Mouse (Mus musculus): Measurements from ENCODE around the gene Sbno1. TPM values are rescaled to one million over a fixed set of nuclear protein-coding genes. Genes with fewer than 3 reads are reported as not detected.
"Not testable (repeated sequence)": the region's sequence is repeated elsewhere in the genome, so short reads cannot be mapped to it uniquely, and the experiment has no call there.

The Sbno1 gene
- total RNA-seq, 2 experiments from 2014 or later: 50.3 to 57.9 TPM

GRCm38 (mm10) chr5:124341753-124342339, 84.0 kb downstream of the Sbno1 start:
- DNase-seq (ENCODE audit: low spot score in 2 of 2): not testable (repeated sequence)

- no peak for DNase-seq (ENCODE audit: low spot score in 2 of 2)
Measured at GRCm38 (mm10) chr5:124338791-124339190, 87.0 kb downstream of the Sbno1 start.

DNA sequence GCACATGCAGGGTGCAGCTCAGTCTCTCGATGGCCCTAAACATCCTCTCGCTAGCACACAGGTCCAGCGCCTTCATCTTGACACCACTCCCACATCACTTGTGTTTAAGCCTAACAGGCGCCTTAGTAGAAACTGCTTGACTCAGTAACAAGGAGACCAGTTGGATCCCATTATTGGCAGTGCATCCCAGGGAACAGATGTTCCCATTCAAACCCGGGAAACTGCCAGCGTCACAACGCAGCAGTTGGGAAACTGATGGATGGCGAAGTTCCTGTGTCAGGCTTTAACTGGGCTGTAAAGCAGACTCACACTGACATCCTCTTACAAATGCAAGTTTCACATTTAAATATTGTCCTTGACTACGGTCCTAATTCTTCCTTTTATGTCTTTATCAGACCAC, 87.9 kb downstream of the Sbno1 start:
- no peak for DNase-seq (ENCODE audit: low spot score in 2 of 2)

GRCm38 (mm10) chr5:124337103-124337502, 88.7 kb downstream of the Sbno1 start:
- no peak for DNase-seq (ENCODE audit: low spot score in 2 of 2)

DNA sequence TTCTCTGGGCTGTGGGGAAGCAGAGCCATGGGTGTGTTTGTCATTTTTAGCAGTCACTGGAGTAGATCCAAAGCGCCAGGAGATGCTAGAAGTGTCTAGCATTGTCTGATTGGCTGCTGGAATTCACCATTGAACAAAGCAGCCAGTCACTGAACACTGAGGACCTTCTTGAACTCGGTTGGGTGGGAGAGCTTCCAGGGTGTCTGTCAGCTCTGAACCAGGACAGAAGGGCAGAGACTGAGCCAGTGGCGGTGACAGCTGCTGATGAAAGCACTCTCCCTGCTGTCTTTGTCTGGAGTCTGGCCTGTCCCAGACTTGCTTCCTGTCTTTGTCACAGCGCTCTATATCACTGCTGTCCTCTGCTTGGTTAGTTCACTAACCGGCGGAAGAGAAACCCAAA, 91.4 kb downstream of the Sbno1 start:
- DNase-seq (ENCODE audit: low spot score in 2 of 2): peak in 1 of 2 experiments; percentile 40

DNA sequence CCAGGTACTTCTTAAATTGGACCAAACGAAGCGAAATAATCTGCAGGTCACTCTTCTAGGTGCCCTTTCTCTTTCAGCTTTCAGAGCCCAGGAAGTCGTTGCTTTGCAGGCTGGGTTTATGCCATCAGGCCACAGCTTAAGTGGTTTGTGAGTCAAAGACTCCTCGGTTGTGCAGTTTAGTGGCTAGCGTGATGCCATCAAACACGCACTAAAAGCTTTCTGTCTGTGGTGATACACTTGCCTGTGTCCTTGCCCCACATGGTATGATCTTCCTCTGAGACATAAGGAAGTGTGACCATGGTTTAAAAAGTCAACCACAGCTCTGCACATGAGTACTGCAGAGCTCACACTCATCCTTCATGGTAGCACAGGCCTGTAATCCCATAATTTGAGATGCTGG, 95.7 kb downstream of the Sbno1 start:
- DNase-seq (ENCODE audit: low spot score in 2 of 2): no peak

DNA sequence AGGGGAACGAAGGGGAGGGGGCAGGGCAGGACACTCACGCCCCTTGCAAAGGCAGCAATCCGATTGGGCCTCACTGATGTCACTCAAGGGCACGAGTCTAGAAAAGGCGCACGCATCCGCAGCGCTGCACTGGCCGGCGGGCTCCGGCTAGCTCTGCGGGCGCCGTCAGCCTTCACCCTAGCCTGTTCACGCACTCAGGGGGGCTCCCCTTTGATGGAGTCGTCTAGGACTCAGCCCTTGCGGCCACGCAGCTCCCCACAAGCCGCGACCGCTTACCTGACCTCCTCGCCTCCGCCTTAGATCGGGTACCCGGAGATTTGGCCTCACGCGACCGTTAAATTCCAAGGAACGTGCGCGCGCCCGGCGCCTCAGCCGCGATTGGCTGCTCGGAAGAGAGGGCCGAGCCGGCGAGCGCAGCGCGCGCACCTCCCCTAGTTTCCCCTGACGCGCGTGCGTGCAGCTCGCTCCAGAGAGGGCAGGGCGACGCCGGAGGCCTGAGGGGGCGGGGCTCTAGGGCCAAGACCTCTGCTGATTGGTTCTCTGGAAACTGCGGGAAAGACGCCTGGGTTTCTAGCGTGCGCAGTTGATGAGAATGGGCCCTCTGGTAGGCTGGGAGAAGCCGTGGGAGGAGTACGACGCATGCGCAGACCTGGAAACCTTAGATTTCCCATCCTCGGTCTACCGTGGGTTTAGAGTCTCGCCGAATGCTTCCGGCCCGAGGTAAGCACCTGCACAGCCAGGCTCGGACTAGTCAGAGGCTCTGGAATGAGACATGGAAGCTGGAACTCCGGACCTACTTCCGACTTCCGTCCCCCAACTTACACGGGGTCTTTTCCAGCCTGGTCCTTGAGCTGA, 98.1 kb downstream of the Sbno1 start, which contains the start of the genes Mphosph9 and 2810006K23Rik:
TSS of gene Mphosph9 (minus strand) at position 463 of the 855 bp plus-strand sequence.
TSS of gene 2810006K23Rik (plus strand) at position 580 of the 855 bp plus-strand sequence.
- DNase-seq (ENCODE audit: low spot score in 2 of 2): peak; percentile 98 to 99

- DNase-seq (ENCODE audit: low spot score in 2 of 2): no peak
Measured at GRCm38 (mm10) chr5:124326829-124327228, 99.0 kb downstream of the Sbno1 start.

Small RNAs within 50 kb of the gene (microRNA-seq; reads per million reads assigned to microRNA genes)
- gene Gm27486: not detected

Other genes with a start within 250 kb of the Sbno1 start
- gene Pitpnm2, start 176.2 kb downstream of the Sbno1 start, total RNA-seq (2021): 10 to 100 TPM; 24.7 to 28.9 TPM
- 1 to 10 TPM; 7.7 to 9.7 TPM for gene Mphosph9, start 98.0 kb downstream of the Sbno1 start, total RNA-seq (2021)
- 10 to 100 TPM in 1 of 2 experiments, 1 to 10 TPM in 1; 9.8 to 11.5 TPM for gene 2810006K23Rik, start 97.9 kb downstream of the Sbno1 start, total RNA-seq (2021)
- gene Cdk2ap1, start 62.9 kb downstream of the Sbno1 start, total RNA-seq (2021): 100 to 1,000 TPM; 214 TPM
- gene Kmt5a, start 13.9 kb upstream of the Sbno1 start, total RNA-seq (2021): 10 to 100 TPM; 43.3 to 44.8 TPM
- gene Rilpl2, start 52.4 kb upstream of the Sbno1 start, total RNA-seq (2021): 10 to 100 TPM; 10.3 to 12.8 TPM
- gene Snrnp35, start 57.1 kb upstream of the Sbno1 start, total RNA-seq (2021): 10 to 100 TPM; 26.7 to 32.0 TPM
- 10 to 100 TPM; 60.9 to 75.3 TPM for gene Rilpl1, start 105.4 kb upstream of the Sbno1 start, total RNA-seq (2021)
- gene Tmed2, start 114.7 kb upstream of the Sbno1 start, total RNA-seq (2021): 100 to 1,000 TPM; 174 to 192 TPM
- 10 to 100 TPM in 1 of 2 experiments, 1 to 10 TPM in 1; 7.4 to 11.1 TPM for gene Ddx55, start 126.9 kb upstream of the Sbno1 start, total RNA-seq (2021)
- 10 to 100 TPM; 47.4 to 47.9 TPM for gene Eif2b1, start 153.1 kb upstream of the Sbno1 start, total RNA-seq (2021)
- 10 to 100 TPM; 22.6 to 24.8 TPM for gene Gtf2h3, start 153.1 kb upstream of the Sbno1 start, total RNA-seq (2021)
- 10 to 100 TPM; 26.5 to 31.4 TPM for gene Atp6v0a2, start 202.6 kb upstream of the Sbno1 start, total RNA-seq (2021)

All from gastrocnemius, postnatal 4 days (tissue).